In genomic region chr14:58969248-58969647, GRCm38 (mm10) we compare ENCODE assay signal across 31 mouse cellular contexts.
"Had no signal": no experiment of that assay in that cellular context is flagged by ENCODE, and none has a peak within 500 bp of the region (broad histone marks: within the 10 kb centered on the region; RNA-seq: fewer than 3 reads in every experiment).

No protein-coding gene starts in this region.

- H3K4me3 ChIP-seq: limb, embryonic 10.5 days; limb, embryonic 12.5 days; limb, embryonic 13.5 days; limb, embryonic 15.5 days; liver, embryonic 12.5 days; liver, embryonic 13.5 days; liver, embryonic 15.5 days; lung, embryonic 15.5 days; megakaryocyte, embryonic 14.5 days; midbrain, embryonic 10.5 days; midbrain, embryonic 12.5 days; midbrain, embryonic 13.5 days; myocyte; neural tube, embryonic 12.5 days had no signal

- H3K27me3 ChIP-seq: limb, embryonic 12.5 days; limb, embryonic 13.5 days; limb, embryonic 15.5 days; liver, embryonic 12.5 days; liver, embryonic 13.5 days; liver, embryonic 15.5 days; lung, embryonic 15.5 days; megakaryocyte, embryonic 14.5 days; midbrain, embryonic 12.5 days; midbrain, embryonic 13.5 days; neural tube, embryonic 12.5 days had no signal

- H3K36me3 ChIP-seq: limb, embryonic 10.5 days; limb, embryonic 12.5 days; limb, embryonic 13.5 days; limb, embryonic 15.5 days; liver, embryonic 12.5 days; liver, embryonic 13.5 days; liver, embryonic 15.5 days; lung, embryonic 15.5 days; midbrain, embryonic 10.5 days; midbrain, embryonic 12.5 days; midbrain, embryonic 13.5 days; neural tube, embryonic 12.5 days had no signal

- ATAC-seq: liver, embryonic 12.5 days; liver, postnatal 0 days; lung, postnatal 0 days; midbrain, embryonic 13.5 days; midbrain, embryonic 16.5 days had no signal

- H3K27ac ChIP-seq: limb, embryonic 10.5 days; limb, embryonic 12.5 days; limb, embryonic 13.5 days; limb, embryonic 15.5 days; liver, embryonic 12.5 days; liver, embryonic 13.5 days; liver, embryonic 14.5 days; liver, embryonic 15.5 days; lung, embryonic 15.5 days; macrophage; midbrain, embryonic 10.5 days; midbrain, embryonic 12.5 days; midbrain, embryonic 13.5 days; neural tube, embryonic 12.5 days had no signal

- H3K4me1 ChIP-seq: limb, embryonic 10.5 days; limb, embryonic 12.5 days; limb, embryonic 13.5 days; limb, embryonic 15.5 days; liver, embryonic 12.5 days; liver, embryonic 13.5 days; liver, embryonic 15.5 days; lung, embryonic 15.5 days; megakaryocyte, embryonic 14.5 days; midbrain, embryonic 10.5 days; midbrain, embryonic 12.5 days; midbrain, embryonic 13.5 days; neural tube, embryonic 12.5 days had no signal

- DNase-seq: left cerebral cortex, postnatal 4 days; liver; liver, embryonic 13.5 days; liver, postnatal 0 days; lung, adult 18-20 months; lung, adult 2 months; lung, embryonic 14.5 days; lung, postnatal 10 days; lung, postnatal 14 days; lung, postnatal 36 days; lung, postnatal 4 days; midbrain, embryonic 14.5 days had no signal

- H3K4me2 ChIP-seq: limb, embryonic 12.5 days; limb, embryonic 13.5 days; limb, embryonic 15.5 days; liver, embryonic 11.5 days; liver, embryonic 12.5 days; liver, embryonic 13.5 days; liver, embryonic 15.5 days; lung, embryonic 14.5 days; lung, embryonic 15.5 days; midbrain, embryonic 11.5 days; midbrain, embryonic 12.5 days; midbrain, embryonic 13.5 days; neural tube, embryonic 12.5 days had no signal

- H3K9me3 ChIP-seq: limb, embryonic 10.5 days; limb, embryonic 12.5 days; limb, embryonic 13.5 days; limb, embryonic 15.5 days; liver, embryonic 12.5 days; liver, embryonic 13.5 days; liver, embryonic 15.5 days; lung, embryonic 15.5 days; megakaryocyte, embryonic 14.5 days; midbrain, embryonic 10.5 days; midbrain, embryonic 12.5 days; midbrain, embryonic 13.5 days; neural tube, embryonic 12.5 days had no signal

- H3K9ac ChIP-seq: limb, embryonic 12.5 days; limb, embryonic 13.5 days; limb, embryonic 15.5 days; liver, embryonic 12.5 days; liver, embryonic 13.5 days; liver, embryonic 14.5 days; liver, embryonic 15.5 days; liver, postnatal 0 days; lung, embryonic 14.5 days; lung, embryonic 15.5 days; midbrain, embryonic 12.5 days; midbrain, embryonic 13.5 days; neural tube, embryonic 12.5 days had no signal
